Mouse (Mus musculus): ENCODE measurements at regions not wholly inside any gene's neighbourhood (a gene's known extent, or its start where the extent isn't known, plus 50 kb on each side); places are given as distances from the start of the nearest gene placed in this dataset.

DNA sequence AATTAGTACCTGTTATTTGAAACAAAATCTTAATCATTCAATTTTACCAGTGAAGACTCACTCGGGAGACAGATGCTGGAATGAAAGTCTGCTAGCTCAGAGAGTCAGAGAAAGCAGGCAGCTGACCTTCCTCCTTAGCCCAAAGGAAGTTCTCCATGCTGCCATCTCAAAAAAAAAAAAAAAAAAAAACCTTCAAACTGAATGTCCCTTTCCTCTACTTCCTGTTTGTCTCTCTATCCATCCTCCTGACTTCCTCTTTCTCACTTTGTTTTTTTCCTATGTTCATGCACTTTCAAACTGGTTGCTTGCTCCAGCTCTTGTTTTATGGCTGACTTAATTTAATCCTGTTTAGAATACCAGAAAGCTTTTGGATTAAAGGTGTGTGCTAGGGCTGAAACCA is 377.4 kb downstream of the Olfm3 start:
- no peak overlapping the region for H3K27ac ChIP-seq (ENCODE audit: low read depth)
- no peaks in the 10 kb centered on the region for H3K27me3 ChIP-seq (ENCODE audit: control insufficient read depth, insufficient read depth, low read length)
- no peak overlapping the region for H3K4me3 ChIP-seq (ENCODE audit: low read depth, low read length)
- TF ChIP-seq CTCF (IDR thresholded peaks at IDR 0.05; ENCODE audit: low read depth): no peak
- no peak for TF ChIP-seq EP300 (IDR thresholded peaks at IDR 0.05; ENCODE audit: low read depth)
- DNase-seq (ENCODE audit: low spot score): no peak
- 40% methylated on average over 1 of the region's 1 CpGs for WGBS
- H3K9ac ChIP-seq (replicated peaks; ENCODE audit: low read depth, low read length): no peak overlapping the region
- no peaks in the 10 kb centered on the region for H3K36me3 ChIP-seq (replicated peaks; ENCODE audit: control insufficient read depth, insufficient read depth, low read length)
- H3K4me2 ChIP-seq (ENCODE audit: low read depth, low read length): no peak overlapping the region
- no peaks in the 10 kb centered on the region for H3K4me1 ChIP-seq (ENCODE audit: control insufficient read depth, insufficient read depth)
- H3K9me3 ChIP-seq (replicated peaks; ENCODE audit: control insufficient read depth, low read length): no peaks in the 10 kb centered on the region
- ATAC-seq (ENCODE audit: insufficient read depth, low read depth): no peak

DNA sequence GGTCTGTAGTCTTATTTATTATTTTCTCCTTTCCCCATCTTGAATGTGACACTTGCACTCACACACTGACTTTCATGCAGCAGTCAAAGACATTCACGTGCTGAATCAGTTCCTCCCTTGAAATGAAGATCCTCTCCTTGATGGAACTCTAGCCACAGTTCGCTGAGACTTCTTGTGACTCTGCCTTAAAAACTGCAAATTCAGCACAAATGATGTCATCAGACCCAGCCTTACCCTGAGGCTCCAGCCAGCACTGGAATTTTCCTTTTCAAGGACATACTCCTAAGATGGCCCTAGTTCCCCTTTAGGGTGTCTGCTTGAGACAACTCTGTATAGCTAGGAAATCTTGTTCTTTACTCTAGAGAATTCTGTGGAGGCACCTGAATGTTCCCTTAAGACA is 380.6 kb downstream of the Olfm3 start:
- no peak overlapping the region for H3K4me3 ChIP-seq (ENCODE audit: low read depth, low read length)
- H3K9ac ChIP-seq (replicated peaks; ENCODE audit: low read depth, low read length): no peak overlapping the region
- H3K4me1 ChIP-seq (ENCODE audit: control insufficient read depth, insufficient read depth): no peaks in the 10 kb centered on the region
- no peaks in the 10 kb centered on the region for H3K36me3 ChIP-seq (replicated peaks; ENCODE audit: control insufficient read depth, insufficient read depth, low read length)
- no peak overlapping the region for H3K27ac ChIP-seq (ENCODE audit: low read depth)
- no peak overlapping the region for H3K4me2 ChIP-seq (ENCODE audit: low read depth, low read length)
- TF ChIP-seq EP300 (IDR thresholded peaks at IDR 0.05; ENCODE audit: low read depth): no peak
- no peak for TF ChIP-seq CTCF (IDR thresholded peaks at IDR 0.05; ENCODE audit: low read depth)
- DNase-seq (ENCODE audit: low spot score) (no peak), ATAC-seq (ENCODE audit: insufficient read depth, low read depth) (no peak)
- 67% methylated on average over 2 of the region's 2 CpGs for WGBS
- no peaks in the 10 kb centered on the region for H3K27me3 ChIP-seq (ENCODE audit: control insufficient read depth, insufficient read depth, low read length)
- H3K9me3 ChIP-seq (replicated peaks; ENCODE audit: control insufficient read depth, low read length): no peaks in the 10 kb centered on the region

Measured in heart, postnatal 0 days (tissue).